Mouse (Mus musculus): ENCODE measurements around the gene Cgnl1. TPM values are rescaled to one million over a fixed set of nuclear protein-coding genes. Genes with fewer than 3 reads are reported as not detected.

Cgnl1 gene
- polyA plus RNA-seq, 1 experiment from 2014 or later = 2.2 TPM

GRCm38 (mm10) chr9:71737257-71738023 lies 34.0 kb downstream of the Cgnl1 start:
- no peak for ATAC-seq
- no peaks in the 10 kb centered on the region for H3K27me3 ChIP-seq (ENCODE audit: insufficient read depth, low read length)
- H3K9ac ChIP-seq (replicated peaks) = no peak overlapping the region
- H3K36me3 ChIP-seq (replicated peaks; ENCODE audit: insufficient read depth, low read length) = no peaks in the 10 kb centered on the region
- H3K9me3 ChIP-seq (ENCODE audit: low read length) = no peaks in the 10 kb centered on the region
- 0 out of 2 replicates have a peak, but pooled peaks cover 3% of the 10 kb centered on the region for H3K4me1 ChIP-seq (ENCODE audit: insufficient read depth)
- DNase-seq = no peak
- no peak overlapping the region for H3K4me3 ChIP-seq (ENCODE audit: low read depth, low read length)
- no peak overlapping the region for H3K4me2 ChIP-seq (ENCODE audit: low read depth, low read length)
- TF ChIP-seq CTCF (IDR thresholded peaks at IDR 0.05; ENCODE audit: low read depth) = no peak
- no peak for TF ChIP-seq EP300 (IDR thresholded peaks at IDR 0.05; ENCODE audit: low read depth)
- H3K27ac ChIP-seq (ENCODE audit: low read depth) = no peak overlapping the region
- 68% methylated on average over 3 of the region's 3 CpGs for WGBS (ENCODE audit: insufficient replicate concordance)

- TF ChIP-seq CTCF (IDR thresholded peaks at IDR 0.05; ENCODE audit: low read depth) (no peak), EP300 (IDR thresholded peaks at IDR 0.05; ENCODE audit: low read depth) (no peak)
- Histone ChIP-seq H3K36me3 (replicated peaks; ENCODE audit: insufficient read depth, low read length) (no peaks in the 10 kb centered on the region), H3K27me3 (ENCODE audit: insufficient read depth, low read length) (no peaks in the 10 kb centered on the region), H3K4me1 (ENCODE audit: insufficient read depth) (0 out of 2 replicates have a peak, but pooled peaks cover 3% of the 10 kb centered on the region), H3K27ac (ENCODE audit: low read depth) (no peak overlapping the region), H3K9ac (replicated peaks) (no peak overlapping the region), H3K4me3 (ENCODE audit: low read depth, low read length) (no peak overlapping the region), H3K9me3 (ENCODE audit: low read length) (no peaks in the 10 kb centered on the region), H3K4me2 (ENCODE audit: low read depth, low read length) (no peak overlapping the region)
- DNase-seq (no peak), ATAC-seq (no peak)
- 80% methylated on average over 7 of the region's 7 CpGs for WGBS (ENCODE audit: insufficient replicate concordance)
Measured at GRCm38 (mm10) chr9:71735886-71736285, 35.5 kb downstream of the Cgnl1 start.

GRCm38 (mm10) chr9:71733559-71733958 lies 37.8 kb downstream of the Cgnl1 start:
- Histone ChIP-seq H3K4me3 (ENCODE audit: low read depth, low read length) (no peak overlapping the region), H3K9ac (replicated peaks) (no peak overlapping the region), H3K27me3 (ENCODE audit: insufficient read depth, low read length) (no peaks in the 10 kb centered on the region), H3K4me1 (ENCODE audit: insufficient read depth) (0 out of 2 replicates have a peak, but pooled peaks cover 3% of the 10 kb centered on the region), H3K36me3 (replicated peaks; ENCODE audit: insufficient read depth, low read length) (no peaks in the 10 kb centered on the region), H3K4me2 (ENCODE audit: low read depth, low read length) (no peak overlapping the region), H3K27ac (ENCODE audit: low read depth) (no peak overlapping the region), H3K9me3 (ENCODE audit: low read length) (no peaks in the 10 kb centered on the region)
- DNase-seq (no peak), ATAC-seq (no peak)
- TF ChIP-seq CTCF (IDR thresholded peaks at IDR 0.05; ENCODE audit: low read depth) (no peak), EP300 (IDR thresholded peaks at IDR 0.05; ENCODE audit: low read depth) (no peak)
- 66% methylated on average over 2 of the region's 2 CpGs for WGBS (ENCODE audit: insufficient replicate concordance)

- no peak for TF ChIP-seq EP300 (IDR thresholded peaks at IDR 0.05; ENCODE audit: low read depth)
- no peak for TF ChIP-seq CTCF (IDR thresholded peaks at IDR 0.05; ENCODE audit: low read depth)
- no peaks in the 10 kb centered on the region for H3K27me3 ChIP-seq (ENCODE audit: insufficient read depth, low read length)
- H3K4me3 ChIP-seq (ENCODE audit: low read depth, low read length) = no peak overlapping the region
- 76% methylated on average over 5 of the region's 5 CpGs for WGBS (ENCODE audit: insufficient replicate concordance)
- no peaks in the 10 kb centered on the region for H3K36me3 ChIP-seq (replicated peaks; ENCODE audit: insufficient read depth, low read length)
- no peak overlapping the region for H3K9ac ChIP-seq (replicated peaks)
- no peaks in the 10 kb centered on the region for H3K9me3 ChIP-seq (ENCODE audit: low read length)
- DNase-seq (no peak), ATAC-seq (no peak)
- H3K4me1 ChIP-seq (ENCODE audit: insufficient read depth) = no peaks in the 10 kb centered on the region
- no peak overlapping the region for H3K4me2 ChIP-seq (ENCODE audit: low read depth, low read length)
- no peak overlapping the region for H3K27ac ChIP-seq (ENCODE audit: low read depth)
Measured at GRCm38 (mm10) chr9:71728822-71729311, 42.5 kb downstream of the Cgnl1 start.

GRCm38 (mm10) chr9:71727233-71727632 lies 44.2 kb downstream of the Cgnl1 start:
- no peaks in the 10 kb centered on the region for H3K36me3 ChIP-seq (replicated peaks; ENCODE audit: insufficient read depth, low read length)
- no peak overlapping the region for H3K4me2 ChIP-seq (ENCODE audit: low read depth, low read length)
- H3K9me3 ChIP-seq (ENCODE audit: low read length) = no peaks in the 10 kb centered on the region
- WGBS (ENCODE audit: insufficient replicate concordance) = 61% methylated on average over 4 of the region's 4 CpGs
- DNase-seq = no peak
- no peak overlapping the region for H3K27ac ChIP-seq (ENCODE audit: low read depth)
- H3K27me3 ChIP-seq (ENCODE audit: insufficient read depth, low read length) = no peaks in the 10 kb centered on the region
- TF ChIP-seq CTCF (IDR thresholded peaks at IDR 0.05; ENCODE audit: low read depth) = no peak
- no peak for TF ChIP-seq EP300 (IDR thresholded peaks at IDR 0.05; ENCODE audit: low read depth)
- ATAC-seq = no peak
- no peak overlapping the region for H3K4me3 ChIP-seq (ENCODE audit: low read depth, low read length)
- H3K4me1 ChIP-seq (ENCODE audit: insufficient read depth) = no peaks in the 10 kb centered on the region
- no peak overlapping the region for H3K9ac ChIP-seq (replicated peaks)

- 53% methylated on average over 3 of the region's 3 CpGs for WGBS (ENCODE audit: insufficient replicate concordance)
- no peaks in the 10 kb centered on the region for H3K27me3 ChIP-seq (ENCODE audit: insufficient read depth, low read length)
- DNase-seq (no peak), ATAC-seq (no peak)
- no peak overlapping the region for H3K9ac ChIP-seq (replicated peaks)
- TF ChIP-seq CTCF (IDR thresholded peaks at IDR 0.05; ENCODE audit: low read depth) = no peak
- no peak for TF ChIP-seq EP300 (IDR thresholded peaks at IDR 0.05; ENCODE audit: low read depth)
- no peak overlapping the region for H3K4me3 ChIP-seq (ENCODE audit: low read depth, low read length)
- H3K9me3 ChIP-seq (ENCODE audit: low read length) = no peaks in the 10 kb centered on the region
- no peak overlapping the region for H3K27ac ChIP-seq (ENCODE audit: low read depth)
- H3K4me1 ChIP-seq (ENCODE audit: insufficient read depth) = no peaks in the 10 kb centered on the region
- H3K4me2 ChIP-seq (ENCODE audit: low read depth, low read length) = no peak overlapping the region
- H3K36me3 ChIP-seq (replicated peaks; ENCODE audit: insufficient read depth, low read length) = no peaks in the 10 kb centered on the region
Measured at GRCm38 (mm10) chr9:71726121-71726520, 45.3 kb downstream of the Cgnl1 start.

All from liver, postnatal 0 days (tissue).